Mouse (Mus musculus): ENCODE data around the gene Kdelr1.

Gene Kdelr1

DNA sequence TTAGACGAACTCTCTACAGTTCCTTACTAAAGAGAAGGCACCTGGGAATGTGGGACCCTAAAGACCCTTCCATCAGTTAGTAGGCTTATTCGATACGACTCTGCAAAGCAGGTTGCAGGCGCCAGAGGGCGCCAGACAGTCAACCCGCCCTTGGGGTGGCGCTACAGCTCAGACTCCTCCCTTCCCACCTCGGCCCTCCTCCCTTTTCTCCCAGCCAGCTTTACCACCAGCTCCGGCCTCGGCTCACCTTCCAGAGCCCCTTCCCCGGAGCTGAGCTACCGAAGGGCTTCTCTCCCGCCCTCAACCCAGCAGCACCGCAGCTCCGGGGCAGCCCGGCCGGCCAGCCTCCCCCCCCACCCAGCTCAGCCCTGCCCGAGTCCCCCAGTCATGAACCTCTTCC, at the start of gene Kdelr1:
Gene Kdelr1, plus strand, starts transcription at position 149 of the 400 bp plus-strand sequence.
- peak; percentile 95 for DNase-seq (ENCODE audit: extremely low spot score, low read depth, low spot score)

- DNase-seq (ENCODE audit: extremely low spot score, low read depth, low spot score), result no peak
These were observed 48.0 kb upstream of the Kdelr1 start, which contains the start of gene Kcnj14 for GRCm38 (mm10) chr7:45824598-45824997. Gene Kcnj14, minus strand, starts transcription at chr7:45824782.

- DNase-seq (ENCODE audit: extremely low spot score, low read depth, low spot score), result no peak
These were observed 45.9 kb upstream of the Kdelr1 start for GRCm38 (mm10) chr7:45826631-45827030.

- DNase-seq (ENCODE audit: extremely low spot score, low read depth, low spot score), result peak; percentile 80
These were observed 42.0 kb upstream of the Kdelr1 start, which contains the start of gene Grwd1 for GRCm38 (mm10) chr7:45830427-45831127. Gene Grwd1, minus strand, starts transcription at chr7:45830944.

- DNase-seq (ENCODE audit: extremely low spot score, low read depth, low spot score), result no peak
These were observed 41.4 kb upstream of the Kdelr1 start for GRCm38 (mm10) chr7:45831128-45831525.

DNA sequence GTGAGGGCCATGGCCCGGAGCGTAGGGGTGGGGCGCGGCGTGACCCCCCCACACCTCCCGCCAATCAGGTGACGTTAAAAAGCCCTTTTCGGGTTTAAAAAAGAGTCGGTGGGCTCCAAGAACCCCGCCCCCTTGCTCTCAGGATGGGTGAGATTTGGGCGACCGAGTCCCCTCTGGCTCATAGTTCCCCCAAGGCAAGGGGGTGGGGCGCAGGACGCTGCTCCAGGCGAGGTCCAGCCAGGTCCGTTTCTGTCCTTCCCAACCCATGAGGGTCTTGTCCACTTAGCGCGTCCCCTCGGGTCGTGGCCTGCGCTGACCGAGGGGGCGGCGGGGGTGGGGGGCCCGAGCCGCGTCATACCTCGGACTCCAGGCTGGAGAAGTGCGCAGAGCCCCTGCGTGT, 40.1 kb upstream of the Kdelr1 start:
- DNase-seq (ENCODE audit: extremely low spot score, low read depth, low spot score), result no peak

DNA sequence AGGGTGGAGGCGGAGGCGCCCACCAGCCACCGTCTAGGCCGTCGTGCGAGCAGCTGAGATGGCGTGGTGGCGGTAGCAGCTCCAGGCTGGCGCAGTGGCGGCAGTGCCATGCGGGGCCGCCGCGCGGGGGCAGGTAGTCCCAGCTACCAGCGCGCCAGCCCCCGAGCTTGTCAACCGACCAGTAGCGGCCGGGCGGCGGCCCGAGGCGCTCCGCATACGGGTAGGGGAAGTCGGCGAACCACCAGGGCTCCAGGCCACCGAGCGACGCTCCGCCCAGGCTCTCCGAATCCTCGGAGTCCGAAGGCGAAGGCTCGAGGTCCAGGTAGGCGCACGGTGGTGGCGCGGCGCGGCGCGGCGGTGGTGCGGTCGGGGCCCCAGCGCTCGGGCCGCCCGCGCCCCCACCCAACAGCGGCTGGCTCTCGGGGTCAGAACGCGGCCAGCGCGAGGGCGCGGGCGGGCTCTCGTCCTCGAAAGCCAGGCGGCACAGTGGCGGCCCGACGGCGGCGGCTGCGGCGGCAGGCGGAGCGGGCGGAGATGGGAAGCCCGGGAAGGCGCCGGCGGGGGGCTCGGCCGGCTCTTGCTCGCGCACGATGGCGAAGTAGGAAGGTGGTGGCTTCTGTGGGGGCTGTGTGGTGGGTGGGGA, 39.3 kb upstream of the Kdelr1 start:
- no peak for DNase-seq (ENCODE audit: extremely low spot score, low read depth, low spot score)

DNA sequence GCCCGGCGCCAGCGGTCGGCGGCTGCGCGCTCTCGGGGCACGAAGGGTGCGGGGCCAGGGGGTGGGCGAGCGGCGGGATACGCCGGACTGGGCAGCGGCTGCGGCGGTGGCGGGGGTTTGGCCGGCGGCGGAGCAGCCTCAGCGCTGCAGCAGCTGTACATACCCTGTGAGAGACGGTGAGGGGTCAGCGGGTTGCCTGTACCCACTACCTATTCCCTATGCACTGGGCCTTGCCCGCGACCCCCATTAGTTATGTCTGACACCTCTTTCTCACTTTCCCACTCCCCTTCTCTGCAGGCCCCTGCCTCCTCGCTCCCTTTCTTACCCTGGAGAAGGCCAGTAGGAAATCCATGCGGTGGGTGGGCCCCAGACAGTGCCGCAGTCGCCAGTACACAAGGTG, 38.6 kb upstream of the Kdelr1 start:
- no peak for DNase-seq (ENCODE audit: extremely low spot score, low read depth, low spot score)

DNA sequence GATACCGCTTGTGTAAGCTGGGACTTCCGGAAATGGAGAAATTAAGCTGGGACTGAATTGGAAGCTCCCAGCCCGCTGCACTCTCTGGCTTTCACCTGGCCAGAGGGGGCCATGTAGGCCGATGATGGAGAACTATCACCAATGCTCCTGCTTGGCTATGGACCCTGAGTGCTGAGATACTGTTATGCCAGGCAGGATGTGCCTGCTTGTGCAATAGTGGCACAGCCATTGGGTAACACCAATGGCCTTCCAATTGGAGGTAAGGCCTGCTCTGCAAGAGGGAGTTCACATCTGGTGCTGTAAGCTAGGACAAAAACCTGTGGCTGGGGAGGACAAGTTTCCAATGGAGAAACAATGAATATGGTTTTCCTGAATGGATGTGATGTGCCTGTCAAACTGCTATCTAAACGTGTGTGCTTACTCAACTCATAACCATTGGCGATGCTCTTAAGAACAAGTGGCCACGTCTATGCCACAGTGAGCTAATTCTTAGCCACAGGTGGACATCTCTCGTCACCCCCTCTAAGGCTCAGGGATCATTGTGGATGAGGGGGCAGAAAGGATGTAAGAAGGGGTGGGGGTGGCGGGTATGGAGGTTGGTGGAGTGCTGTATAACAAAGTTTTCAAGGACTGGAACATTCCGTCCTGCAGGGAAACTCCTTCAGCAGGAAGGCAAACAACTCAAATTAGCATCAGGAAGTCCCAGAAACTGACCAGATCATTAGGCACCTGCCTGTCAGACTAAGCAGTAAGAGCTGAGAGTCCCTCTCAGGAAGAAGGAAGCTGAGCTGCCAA, 29.4 kb upstream of the Kdelr1 start:
- no peak for DNase-seq (ENCODE audit: extremely low spot score, low read depth, low spot score)

- no peak for DNase-seq (ENCODE audit: extremely low spot score, low read depth, low spot score)
These were observed 24.0 kb upstream of the Kdelr1 start for GRCm38 (mm10) chr7:45848447-45849027.

- DNase-seq (ENCODE audit: extremely low spot score, low read depth, low spot score), result no peak
These were observed 21.9 kb upstream of the Kdelr1 start for GRCm38 (mm10) chr7:45850661-45851060.

DNA sequence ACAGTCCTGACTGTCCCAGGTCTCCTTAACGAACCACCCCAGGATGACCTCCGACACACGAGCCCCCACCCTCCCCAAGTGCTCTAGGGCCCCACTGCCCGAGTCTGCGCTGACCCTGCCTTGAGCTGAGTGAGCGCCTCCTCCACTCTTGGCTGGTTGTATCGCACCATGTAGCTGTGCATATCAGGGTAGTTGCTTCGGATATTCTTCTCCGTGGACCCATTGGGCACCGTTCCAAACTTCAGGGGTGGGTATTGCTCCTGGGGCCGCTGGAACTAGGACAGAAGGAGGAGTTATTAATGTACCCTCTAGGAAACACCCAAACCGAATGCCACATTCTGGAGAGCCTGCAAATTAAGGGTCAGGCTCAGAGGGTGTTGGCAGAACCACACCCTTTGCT, 19.5 kb upstream of the Kdelr1 start:
- DNase-seq (ENCODE audit: extremely low spot score, low read depth, low spot score), result no peak

- no peak for DNase-seq (ENCODE audit: extremely low spot score, low read depth, low spot score)
These were observed 15.3 kb upstream of the Kdelr1 start for GRCm38 (mm10) chr7:45856950-45857901.

GRCm38 (mm10) chr7:45859008-45859407, 13.6 kb upstream of the Kdelr1 start:
- DNase-seq (ENCODE audit: extremely low spot score, low read depth, low spot score), result no peak

GRCm38 (mm10) chr7:45862804-45863203, 9.8 kb upstream of the Kdelr1 start:
- no peak for DNase-seq (ENCODE audit: extremely low spot score, low read depth, low spot score)

GRCm38 (mm10) chr7:45864435-45864834, 8.1 kb upstream of the Kdelr1 start:
- DNase-seq (ENCODE audit: extremely low spot score, low read depth, low spot score), result no peak

DNA sequence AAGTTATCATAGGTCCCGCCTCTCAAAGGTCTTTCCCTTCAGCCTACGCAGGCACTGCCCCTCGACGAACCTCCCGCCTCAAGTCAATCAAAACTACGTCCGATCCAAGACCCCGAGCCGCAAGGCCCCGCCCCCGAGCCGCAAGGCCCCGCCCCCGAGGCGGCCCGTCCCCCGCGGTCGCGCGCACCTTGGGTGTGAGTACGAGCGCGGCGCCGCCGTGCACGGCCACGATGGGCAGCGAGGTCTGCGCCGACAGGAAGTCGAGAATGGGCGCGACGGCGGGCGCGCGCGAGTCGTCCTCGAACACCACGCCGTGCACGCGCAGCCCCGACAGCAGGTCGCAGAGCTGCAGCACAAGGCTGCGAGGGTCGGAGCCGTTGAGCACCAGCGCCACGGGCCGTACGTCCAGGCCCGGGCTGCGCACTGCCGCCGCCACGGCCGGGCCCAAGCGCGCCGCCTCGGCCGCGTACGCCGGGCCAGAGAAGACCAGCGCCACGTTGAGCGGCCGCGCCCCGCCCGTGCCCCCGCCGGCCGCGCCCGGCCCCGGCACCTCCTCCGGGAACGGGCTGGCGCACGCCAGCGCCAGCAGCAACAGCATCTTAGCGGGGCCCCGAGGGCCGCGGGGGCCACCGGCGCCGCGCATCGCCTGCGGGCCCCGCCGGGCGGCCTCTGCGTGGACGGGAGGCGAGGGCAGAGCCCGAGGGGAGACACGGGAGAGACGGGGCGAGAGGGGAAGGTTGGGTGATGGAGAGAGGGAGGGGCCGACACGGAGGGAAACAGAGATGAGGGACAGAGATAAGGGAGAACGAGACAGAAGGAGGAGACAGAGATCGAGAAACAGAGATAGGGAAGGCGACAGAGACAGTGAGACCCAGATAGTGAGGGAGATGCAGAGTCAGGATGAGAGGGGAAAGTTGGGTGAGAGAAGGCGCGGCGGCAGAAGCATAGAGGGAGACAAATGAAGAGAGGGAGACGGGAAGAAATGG, 6.4 kb upstream of the Kdelr1 start:
- peak; percentile 52 for DNase-seq (ENCODE audit: extremely low spot score, low read depth, low spot score)

- DNase-seq (ENCODE audit: extremely low spot score, low read depth, low spot score), result no peak
These were observed 4.7 kb upstream of the Kdelr1 start for GRCm38 (mm10) chr7:45867871-45868270.

- no peak for DNase-seq (ENCODE audit: extremely low spot score, low read depth, low spot score)
These were observed 3.4 kb upstream of the Kdelr1 start for GRCm38 (mm10) chr7:45869107-45869670.

Data from hindlimb bud, embryonic 11.5 days (tissue).